Mouse (Mus musculus) forebrain, embryonic 16.5 days (tissue): ENCODE data around the gene Thoc3. TPM values are rescaled to one million over a fixed set of nuclear protein-coding genes. Genes with fewer than 3 reads are reported as not detected.
A peak's percentile ranks its signal among the peaks of the same experiment; 100 is the strongest.
"Not testable (repeated sequence)": the region's sequence is repeated elsewhere in the genome, so short reads cannot be mapped to it uniquely, and the experiment has no call there.

ENCODE experiments used
- ATAC-seq: fragments of 200-750 bp; cut with Nextera tagmentation; 2 replicates; pipeline ENCODE4 v1.8.0; 2017; ENCODE audit warnings: mild to moderate bottlenecking, moderate library complexity
- H3K27ac ChIP-seq: fragments of 300-500 bp; sonication (generic); 2 replicates; pipeline ENCODE4 v1.5.1; 2014; ENCODE audit warnings: low read length, control low read depth
- H3K27me3 ChIP-seq: fragments of 300-500 bp; sonication (generic); replicated peaks from 2 replicates; pipeline ENCODE4 v1.6.1; 2014; ENCODE audit warnings: low read length; ENCODE audit not compliant: control insufficient read depth, insufficient read depth
- H3K36me3 ChIP-seq: fragments of 300-500 bp; sonication (generic); 2 replicates; pipeline ENCODE4 v1.6.1; 2014; ENCODE audit not compliant: control insufficient read depth, insufficient read depth
- H3K4me1 ChIP-seq: fragments of 300-500 bp; sonication (generic); replicated peaks from 2 replicates; pipeline ENCODE4 v1.6.1; 2014; ENCODE audit warnings: low read length; ENCODE audit not compliant: control insufficient read depth, insufficient read depth
- H3K4me2 ChIP-seq: fragments of 300-500 bp; sonication (generic); 2 replicates; pipeline ENCODE4 v1.6.1; 2014; ENCODE audit warnings: mild to moderate bottlenecking, low read length, control low read depth
- H3K4me3 ChIP-seq: fragments of 300-500 bp; sonication (generic); replicated peaks from 2 replicates; pipeline ENCODE4 v1.5.1; 2014; ENCODE audit warnings: mild to moderate bottlenecking, low read length, control low read depth
- H3K9ac ChIP-seq: fragments of 300-500 bp; sonication (generic); replicated peaks from 2 replicates; pipeline ENCODE4 v1.6.1; 2014; ENCODE audit warnings: low read depth, low read length, control low read depth
- H3K9me3 ChIP-seq: fragments of 300-500 bp; sonication (generic); 2 replicates; pipeline ENCODE4 v1.6.1; 2016; ENCODE audit warnings: low read length; ENCODE audit not compliant: control insufficient read depth
- WGBS: fragments of 180-500 bp; shearing (Covaris S2); extraction: QIAGEN DNeasy Blood & Tissue Kit; methylation state at CpG from one replicate; pipeline ENCODE4 v1.1.7; 2014; 5-methylcytosine and 5-hydroxymethylcytosine counted together
- polyA plus RNA-seq: library from polyadenylated mRNA; unstranded; fragments of >200 nt; fragmentation: Nextera tagmentation; extraction: Ambion mirVana; gene quantifications from 2 replicates; pipeline ENCODE4 v1.2.1, GENCODE M21; 2015

The Thoc3 gene
- polyA plus RNA-seq: 85.6 and 93.2 TPM in 2 replicates

- Histone ChIP-seq H3K27ac (no peak within 1 kb of the TSS), H3K9me3 (peaks cover 2% of the 10 kb centered on the region; the same call in 1 of the 2 replicates)
- WGBS: under 1% methylated on average over 67 of the region's 67 CpGs
These were observed at the start of gene Thoc3 for GRCm38 (mm10) chr13:54468098-54469011. Gene Thoc3, minus strand, starts transcription at chr13:54468849.

GRCm38 (mm10) chr13:54505920-54506319, 37.3 kb upstream of the Thoc3 start:
- Histone ChIP-seq H3K9ac (no peak overlapping the region), H3K4me3 (no peak overlapping the region), H3K9me3 (no peaks in the 10 kb centered on the region), H3K36me3 (no peaks in the 10 kb centered on the region; the same call in 1 of the 2 replicates), H3K4me2 (no peak overlapping the region), H3K27me3 (no peaks in the 10 kb centered on the region), H3K4me1 (peaks cover 15% of the 10 kb centered on the region), H3K27ac (no peak overlapping the region)
- no peak for ATAC-seq
- WGBS: 86% methylated on average over 1 of the region's 1 CpGs

More at GRCm38 (mm10) chr13:54468098-54469011, at the start of gene Thoc3:
- Histone ChIP-seq H3K4me2 (peak within 1 kb of the TSS; percentile 85), H3K4me1 (peaks cover 11% of the 10 kb centered on the region), H3K9ac (peak within 1 kb of the TSS; percentile 85), H3K27me3 (no peaks in the 10 kb centered on the region), H3K4me3 (peak within 1 kb of the TSS; percentile 75), H3K36me3 (peaks cover 32% of the 10 kb centered on the region)
- ATAC-seq: peak; percentile 99

DNA sequence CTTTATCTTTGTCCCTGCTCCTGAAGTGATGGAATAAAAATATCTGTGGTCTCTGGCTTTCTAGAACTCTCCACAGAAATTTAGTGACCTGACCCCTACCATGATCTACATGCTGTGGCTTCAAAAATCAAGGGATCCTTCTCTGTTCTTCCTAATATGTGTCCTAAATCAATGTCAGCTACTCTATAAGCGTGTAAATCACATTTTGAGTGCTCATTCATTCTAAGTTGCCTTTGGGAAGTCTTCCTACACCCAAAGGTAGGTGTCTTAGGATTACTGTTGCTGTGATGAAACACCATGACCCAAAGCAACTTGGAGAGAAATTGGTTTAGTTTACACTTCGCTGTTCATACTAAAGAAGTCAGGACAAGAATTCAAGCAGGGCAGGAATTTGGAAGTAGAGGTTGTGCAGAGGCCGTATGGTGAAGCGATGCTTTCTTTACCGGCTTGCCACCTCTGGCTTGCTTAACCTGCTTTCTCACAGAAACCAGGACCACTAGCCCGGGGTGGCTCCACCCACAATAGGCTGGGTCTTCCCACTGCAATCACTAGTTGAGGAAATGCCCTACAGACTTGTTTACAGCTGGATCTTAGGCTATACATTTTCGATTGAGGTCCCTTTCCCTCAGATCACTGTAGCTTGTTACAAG, 36.1 kb upstream of the Thoc3 start:
- H3K27me3 ChIP-seq: no peaks in the 10 kb centered on the region
- peak overlapping the region; percentile 83 for H3K4me2 ChIP-seq
- no peaks in the 10 kb centered on the region for H3K9me3 ChIP-seq
- peak overlapping the region; percentile 84 for H3K4me3 ChIP-seq
- H3K4me1 ChIP-seq: peaks cover 15% of the 10 kb centered on the region
- peak overlapping the region; percentile 78 for H3K27ac ChIP-seq
- no peak for ATAC-seq
- WGBS: 43% methylated on average over 7 of the region's 7 CpGs
- H3K36me3 ChIP-seq: no peaks in the 10 kb centered on the region
- H3K9ac ChIP-seq: peak overlapping the region; percentile 94

DNA sequence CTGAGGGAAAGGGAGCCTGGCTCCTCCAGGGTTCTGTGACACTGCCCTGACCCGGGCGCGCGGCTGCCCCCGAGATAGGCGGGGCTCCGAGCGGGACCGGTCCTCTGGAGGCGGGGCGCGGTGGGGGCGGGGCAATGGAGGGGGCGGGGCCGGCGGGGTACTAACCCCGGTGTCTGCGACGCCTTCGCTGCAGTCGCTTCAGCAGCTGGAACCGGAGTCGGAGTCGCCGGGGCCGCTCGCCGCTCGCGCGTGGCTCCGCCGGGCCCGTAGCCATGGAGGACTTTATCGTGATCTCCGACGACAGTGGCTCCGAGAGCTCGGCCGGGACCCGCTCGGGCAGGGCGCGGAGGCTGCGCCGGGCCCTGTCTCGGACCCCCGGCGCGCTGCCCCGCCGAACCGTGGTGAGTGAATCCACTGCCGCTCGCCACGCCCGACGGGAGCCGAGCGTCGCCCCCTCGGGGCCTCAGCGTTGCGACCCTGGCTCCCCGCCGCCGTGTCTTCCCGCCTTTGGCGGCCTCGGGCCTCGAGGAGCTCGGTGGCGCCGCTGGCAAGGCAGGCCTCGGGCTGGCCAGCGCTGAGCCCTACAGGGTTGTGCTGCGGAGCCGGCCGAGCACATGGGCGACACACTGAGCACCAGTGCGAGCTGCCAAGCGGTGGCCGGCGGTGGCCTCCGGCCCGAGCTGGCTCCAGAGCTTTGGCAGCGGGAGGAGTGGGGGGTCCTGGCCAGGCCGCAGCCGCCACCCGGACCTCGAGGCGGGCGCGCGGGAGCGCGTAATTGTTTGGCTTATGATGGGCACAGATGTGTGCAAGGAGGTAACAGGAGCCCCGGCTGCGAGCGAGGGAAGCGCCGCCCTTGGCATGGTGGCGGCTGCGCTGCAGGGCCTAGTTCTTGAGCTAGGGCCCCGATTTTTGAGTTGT, 35.2 kb upstream of the Thoc3 start, which contains the start of gene Simc1:
Simc1 (plus strand) TSS at position 176 of the 918 bp plus-strand sequence.
- Histone ChIP-seq H3K4me3 (peak within 1 kb of the TSS; percentile 84), H3K27ac (peak within 1 kb of the TSS; percentile 78), H3K4me2 (peak within 1 kb of the TSS; percentile 83), H3K9me3 (no peaks in the 10 kb centered on the region), H3K9ac (peak within 1 kb of the TSS; percentile 94), H3K27me3 (no peaks in the 10 kb centered on the region), H3K4me1 (peaks cover 15% of the 10 kb centered on the region), H3K36me3 (no peaks in the 10 kb centered on the region)
- under 1% methylated on average over 96 of the region's 105 CpGs for WGBS
- peak; percentile 91 for ATAC-seq

DNA sequence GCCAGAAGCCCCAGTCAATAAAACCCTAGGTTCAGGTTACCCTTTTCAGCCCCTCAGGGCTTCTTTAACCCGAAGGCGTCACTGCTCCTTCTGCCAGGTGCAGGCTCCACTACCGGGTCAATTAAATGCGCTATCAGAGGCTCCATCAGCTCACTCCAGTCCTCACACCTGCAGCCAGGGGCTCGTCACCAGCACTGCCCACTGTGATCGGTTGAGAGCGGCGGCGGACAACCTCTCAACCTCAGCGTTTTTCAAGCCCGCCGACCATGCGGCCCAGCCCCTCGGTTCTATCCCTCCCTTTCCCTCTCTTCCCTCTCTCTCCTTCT, 34.6 kb upstream of the Thoc3 start:
- under 1% methylated on average over 14 of the region's 14 CpGs for WGBS
- Histone ChIP-seq H3K27ac (no peak overlapping the region; the same call in 1 of the 2 replicates), H3K9ac (peak overlapping the region; percentile 94), H3K4me3 (peak overlapping the region; percentile 84), H3K9me3 (no peaks in the 10 kb centered on the region), H3K36me3 (no peaks in the 10 kb centered on the region), H3K4me1 (peaks cover 15% of the 10 kb centered on the region), H3K27me3 (no peaks in the 10 kb centered on the region), H3K4me2 (peak overlapping the region; percentile 83)
- ATAC-seq: no peak

- Histone ChIP-seq H3K27ac (no peak overlapping the region), H3K4me1 (peaks cover 15% of the 10 kb centered on the region), H3K4me2 (no peak overlapping the region), H3K4me3 (no peak overlapping the region), H3K9ac (no peak overlapping the region), H3K27me3 (no peaks in the 10 kb centered on the region), H3K9me3 (no peaks in the 10 kb centered on the region), H3K36me3 (no peaks in the 10 kb centered on the region)
- 74% methylated on average over 3 of the region's 3 CpGs for WGBS
- ATAC-seq: no peak
These were observed 33.5 kb upstream of the Thoc3 start for GRCm38 (mm10) chr13:54501957-54502690.

GRCm38 (mm10) chr13:54501352-54501751, 32.7 kb upstream of the Thoc3 start:
- ATAC-seq: no peak
- Histone ChIP-seq H3K9me3 (no peaks in the 10 kb centered on the region), H3K4me2 (no peak overlapping the region), H3K36me3 (no peaks in the 10 kb centered on the region), H3K27ac (no peak overlapping the region), H3K4me1 (peaks cover 15% of the 10 kb centered on the region), H3K4me3 (no peak overlapping the region), H3K9ac (no peak overlapping the region), H3K27me3 (no peaks in the 10 kb centered on the region)
- 85% methylated on average over 2 of the region's 2 CpGs for WGBS

DNA sequence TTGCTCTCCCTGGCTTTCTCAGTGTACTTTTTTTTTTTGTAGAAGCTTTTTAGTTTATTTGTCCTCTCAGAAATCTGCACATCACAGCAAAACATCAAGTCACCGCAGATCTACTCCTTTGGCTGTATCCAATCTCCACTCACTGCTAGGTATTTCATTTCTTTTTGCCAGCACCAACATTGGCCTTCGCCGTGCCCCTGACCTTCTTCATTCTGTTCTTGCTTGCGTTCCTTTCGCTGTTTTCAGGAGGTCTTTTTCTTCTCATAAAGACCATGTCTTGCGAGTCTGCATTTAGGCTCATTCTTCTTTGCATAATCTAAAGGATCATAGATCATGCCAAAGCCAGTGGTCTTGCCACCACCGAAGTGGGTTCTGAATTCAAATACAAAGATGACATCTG, 30.9 kb upstream of the Thoc3 start:
- H3K27me3 ChIP-seq, H3K27ac ChIP-seq, H3K4me2 ChIP-seq, H3K36me3 ChIP-seq, H3K9ac ChIP-seq, ATAC-seq, H3K9me3 ChIP-seq, H3K4me3 ChIP-seq, H3K4me1 ChIP-seq: not testable (repeated sequence)
- WGBS: 93% methylated on average over 7 of the region's 7 CpGs
